Mouse (Mus musculus) right cerebral cortex, postnatal 14 days (tissue): ENCODE results near the gene Rora.
A peak's percentile ranks its signal among the peaks of the same experiment; 100 is the strongest.

ENCODE experiments used
- DNase-seq: peaks from one replicate; pipeline ENCODE4 v3.0.0; 2022

The Rora gene

DNA sequence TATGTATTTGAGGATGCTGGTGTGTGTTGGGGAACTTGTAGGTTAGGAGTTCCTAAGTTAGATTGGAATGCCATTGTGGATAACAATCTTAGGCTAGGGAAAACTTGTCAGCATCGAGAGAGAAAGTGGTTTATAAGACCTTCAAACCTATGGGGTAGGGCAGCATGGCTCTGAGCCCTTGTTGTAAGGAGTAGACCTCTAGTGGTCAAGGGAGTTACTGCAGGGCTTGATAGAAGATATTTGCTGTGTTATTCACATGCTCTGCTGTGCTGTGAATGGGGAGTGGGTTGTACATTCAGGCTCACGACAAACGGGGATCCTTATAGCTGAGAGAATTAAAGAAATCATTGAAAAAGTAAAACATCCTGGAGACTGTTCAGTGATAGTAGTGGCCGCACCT is 35.8 kb downstream of the Rora start:
- peak; percentile 39 for DNase-seq

DNA sequence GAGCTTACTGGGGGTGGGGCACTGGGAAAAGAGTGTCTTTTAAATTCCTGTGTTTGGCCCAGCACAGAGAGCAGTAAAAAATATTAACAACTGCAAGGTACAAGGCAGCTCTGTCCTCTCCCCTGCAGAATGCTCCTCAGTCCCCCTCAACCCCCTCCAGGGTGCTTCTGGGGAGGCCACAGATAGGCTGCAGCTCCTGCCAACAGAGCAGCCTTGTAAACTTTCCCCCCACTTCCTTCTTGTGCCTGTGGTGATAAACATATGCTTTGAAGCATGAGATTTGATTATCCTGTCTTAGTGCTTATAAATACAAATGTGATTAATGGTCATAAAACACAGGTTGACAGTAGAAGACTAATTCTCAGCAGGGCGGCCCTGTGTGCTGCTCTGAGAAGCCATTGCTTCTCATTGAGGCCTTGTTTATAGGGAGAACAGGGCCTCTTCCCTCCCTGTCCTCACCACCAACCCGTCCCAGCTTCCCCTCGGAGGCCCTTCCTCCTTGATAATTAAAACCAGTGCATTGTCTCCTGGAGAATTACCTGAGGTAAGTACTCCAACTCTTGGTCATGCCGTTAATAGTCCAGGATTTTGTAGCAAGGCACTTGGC is 41.4 kb downstream of the Rora start:
- DNase-seq: no peak

DNA sequence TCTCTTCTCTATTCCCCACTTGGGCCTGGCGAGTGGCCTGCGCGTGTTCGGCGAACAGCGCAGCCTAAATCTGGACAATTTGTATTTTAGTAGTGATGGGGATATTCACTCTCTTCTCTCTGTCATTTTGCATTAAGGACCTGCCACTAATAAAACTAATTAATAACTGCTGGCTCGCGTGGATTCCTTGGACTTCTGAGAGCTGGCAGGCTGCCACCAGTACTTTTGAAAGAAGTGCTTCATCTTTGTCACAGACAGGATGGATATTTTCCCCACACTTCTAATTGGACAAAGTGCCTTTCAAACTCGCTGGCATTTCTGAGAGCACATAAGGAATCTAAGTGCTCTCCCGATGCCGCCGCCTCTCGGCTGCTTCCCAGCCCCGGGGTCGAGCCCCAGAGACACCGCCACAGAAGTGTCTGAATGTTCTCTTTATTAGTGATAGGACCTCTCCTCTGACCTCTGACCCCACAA is 41.9 kb downstream of the Rora start:
- no peak for DNase-seq

DNA sequence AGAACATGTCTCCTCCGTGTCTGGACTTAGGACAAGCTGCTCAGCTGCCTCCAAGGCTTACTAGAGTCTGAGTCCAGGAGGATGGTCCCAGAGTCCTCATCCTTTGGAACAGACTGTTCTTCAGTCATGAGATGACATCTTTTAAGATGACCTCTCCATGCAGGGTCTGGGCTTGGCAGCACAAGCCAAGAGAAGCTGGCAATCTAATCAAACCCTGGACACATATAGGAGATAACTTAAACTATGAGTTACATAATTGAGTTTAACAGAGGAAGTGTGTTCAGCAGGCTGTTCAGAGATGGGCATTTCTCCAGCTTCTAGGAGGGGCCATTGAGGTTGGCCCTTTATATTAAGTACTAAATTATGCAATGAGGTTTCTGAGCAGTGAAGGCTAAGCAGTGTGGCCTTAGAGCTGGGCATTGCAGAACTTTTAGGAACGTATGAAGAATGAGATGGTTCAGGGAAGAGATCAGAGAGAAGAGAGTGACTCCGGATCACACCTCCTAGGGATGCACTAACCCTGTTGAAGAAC is 42.9 kb downstream of the Rora start:
- no peak for DNase-seq

DNA sequence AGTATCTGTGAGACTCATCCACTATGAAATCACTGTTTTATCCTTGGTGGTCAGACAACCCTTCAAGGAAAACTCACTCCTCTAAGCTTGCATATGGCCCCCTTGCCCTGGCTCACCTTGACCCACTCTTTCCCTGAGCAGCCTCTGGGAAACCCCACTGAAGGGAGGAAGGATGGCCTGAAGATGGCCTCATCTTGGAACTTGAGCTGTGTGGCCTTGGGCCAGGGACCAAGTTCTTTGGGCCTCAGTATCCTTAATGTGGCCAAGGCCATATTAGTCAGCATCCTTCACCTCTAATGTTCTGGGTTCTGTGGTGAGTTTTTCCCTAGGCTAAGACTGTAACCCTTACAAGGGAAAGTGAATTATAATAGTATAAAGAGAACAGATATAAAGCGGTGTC is 45.8 kb downstream of the Rora start:
- DNase-seq: no peak

DNA sequence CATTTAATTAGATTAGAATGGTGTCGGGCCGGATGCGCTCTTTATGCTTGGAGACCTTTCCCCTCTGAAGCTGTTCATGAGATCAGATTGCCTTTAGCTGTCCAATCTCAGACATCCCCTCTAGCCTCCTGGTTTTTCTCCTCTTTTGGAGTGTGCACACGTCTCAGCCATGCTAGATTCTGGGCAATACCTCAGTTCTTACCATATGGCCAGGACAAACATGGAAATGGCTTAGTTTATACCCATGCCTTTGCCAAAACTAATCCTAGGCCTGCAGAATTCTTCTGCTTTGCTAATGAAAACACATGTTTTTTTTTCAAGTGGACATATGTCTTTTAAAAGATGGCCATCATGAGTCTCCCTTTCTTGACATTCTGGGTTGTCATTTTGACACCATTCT is 46.3 kb downstream of the Rora start:
- DNase-seq: no peak

DNA sequence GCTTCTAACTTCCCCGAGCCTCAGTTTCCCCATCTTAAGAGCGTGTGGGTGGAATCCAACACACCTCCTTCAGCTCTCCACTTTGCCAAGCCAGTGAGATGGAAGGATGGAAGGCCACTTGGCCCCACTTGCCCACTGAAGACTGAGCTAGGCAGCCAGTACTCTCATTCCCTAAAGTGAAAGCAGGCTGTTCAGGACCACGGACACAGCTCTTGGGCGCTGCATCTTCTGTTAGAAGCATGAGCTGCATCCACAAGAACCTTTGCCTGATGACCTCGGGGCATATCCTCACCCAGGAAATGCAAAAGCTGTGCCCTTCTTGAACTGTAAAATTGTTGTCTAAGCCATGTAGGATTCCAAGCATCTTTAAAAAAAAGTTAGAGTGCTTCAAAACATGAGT is 54.0 kb downstream of the Rora start:
- no peak for DNase-seq

DNA sequence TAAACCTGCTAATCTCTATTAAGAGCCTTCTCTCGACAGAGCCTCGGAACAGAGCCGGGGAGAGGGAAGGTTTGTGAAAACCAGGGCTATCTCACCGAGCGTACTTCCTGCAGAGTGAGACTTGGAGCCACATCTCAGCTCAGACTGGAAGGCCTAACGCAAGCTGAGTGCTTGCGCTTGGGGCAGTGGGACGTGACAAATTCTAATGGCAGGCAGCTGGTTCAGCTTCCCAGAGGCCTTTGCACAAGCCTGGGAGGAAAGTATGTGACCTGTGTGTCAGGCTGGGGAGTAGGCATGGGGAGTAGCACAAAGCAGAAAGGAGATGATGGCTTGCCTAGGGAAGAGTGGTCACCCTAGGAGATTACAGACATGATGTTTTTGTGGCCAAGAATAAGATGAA is 55.6 kb downstream of the Rora start:
- DNase-seq: no peak

DNA sequence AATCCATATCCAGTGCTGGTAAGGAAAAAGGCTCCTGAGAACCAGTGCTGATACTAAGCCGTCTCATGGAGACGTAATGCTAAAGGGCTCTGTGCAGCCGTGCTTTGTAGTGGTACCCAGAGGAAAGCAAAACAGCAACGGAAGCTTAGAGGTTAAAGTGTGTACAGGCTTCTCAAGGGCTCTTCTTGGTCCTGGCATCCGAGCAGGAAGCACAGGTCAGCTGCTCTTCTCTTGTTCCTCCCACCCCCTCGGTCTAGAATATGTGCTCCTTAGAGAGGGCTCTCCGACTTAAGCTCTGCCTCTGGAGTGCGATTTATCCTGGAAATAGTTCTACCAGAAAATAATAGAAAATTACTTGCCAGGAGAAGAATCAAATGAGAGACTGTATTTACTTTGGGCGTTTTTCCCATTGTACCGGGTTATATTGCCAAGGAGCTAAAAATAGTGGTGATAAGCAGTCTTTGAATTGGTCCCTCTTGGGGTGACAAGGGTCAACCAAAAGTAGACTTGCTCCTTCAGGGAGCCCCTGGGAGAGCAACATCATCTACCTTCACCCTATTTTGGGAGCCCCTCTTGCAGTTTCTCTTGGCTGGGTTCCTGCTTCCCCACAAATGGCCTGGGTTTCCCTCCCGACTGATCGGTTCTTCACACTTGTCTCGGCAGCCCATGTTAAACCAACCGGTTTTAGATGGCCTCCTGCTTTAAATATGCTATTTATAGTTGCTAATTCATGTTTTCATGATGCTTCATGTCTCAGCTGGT is 57.5 kb downstream of the Rora start:
- DNase-seq: no peak

DNA sequence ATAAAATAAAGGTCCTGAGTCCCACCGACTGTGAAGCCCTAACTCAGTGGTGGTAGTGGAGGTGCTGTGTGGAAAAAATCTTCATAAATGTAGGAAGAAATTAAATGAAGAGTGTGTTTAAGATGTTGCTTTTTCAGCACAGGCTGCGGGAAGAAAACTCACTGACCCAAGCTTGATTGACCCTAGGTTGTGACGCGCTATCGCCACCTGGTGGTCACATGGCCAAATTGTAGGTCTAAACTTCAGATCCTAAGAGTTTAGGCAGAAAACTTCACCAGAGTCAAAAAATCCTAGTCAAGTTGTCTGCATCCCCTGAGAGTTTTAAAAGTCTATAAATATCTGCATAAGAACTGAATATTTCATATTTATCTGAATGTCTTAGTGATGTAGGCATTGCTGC is 63.4 kb downstream of the Rora start:
- peak; percentile 57 for DNase-seq

DNA sequence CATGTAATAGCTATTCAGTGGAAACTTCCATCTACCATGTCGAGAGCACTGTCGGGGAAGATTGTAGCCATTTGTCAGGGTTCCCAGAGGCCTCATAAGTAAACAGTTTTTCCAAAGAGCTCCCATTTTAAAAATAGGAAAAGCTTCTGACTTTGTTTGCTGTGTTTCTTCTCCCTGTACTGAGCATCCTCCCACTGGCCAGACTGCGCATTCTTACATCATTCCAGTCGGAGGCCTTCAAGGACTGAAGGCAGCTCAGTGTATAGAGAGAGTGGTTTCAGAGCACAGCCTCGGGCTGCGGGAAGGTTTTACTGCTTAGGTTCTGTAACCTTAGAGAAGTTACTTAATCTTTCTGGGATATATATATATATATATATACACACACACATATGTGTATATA is 64.8 kb downstream of the Rora start:
- DNase-seq: no peak

DNA sequence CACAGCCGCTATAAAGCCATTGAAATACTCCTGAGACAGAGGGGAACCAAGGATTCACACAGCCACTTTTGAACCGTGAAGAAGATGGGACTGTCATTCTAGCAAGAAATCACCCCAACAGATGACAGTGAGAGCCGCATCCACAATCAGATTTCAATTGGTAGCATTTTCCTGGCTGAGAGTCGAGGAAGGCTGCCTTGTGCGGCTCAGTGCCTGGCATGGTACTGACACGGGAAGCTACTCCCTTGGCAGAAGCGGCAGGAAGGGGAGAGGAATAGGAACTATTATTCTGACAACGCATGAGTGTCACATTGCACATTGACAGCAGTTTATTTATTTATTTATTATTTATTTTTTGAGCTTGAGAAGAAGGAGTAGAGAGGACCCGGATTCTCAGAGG is 65.7 kb downstream of the Rora start:
- DNase-seq: no peak

DNA sequence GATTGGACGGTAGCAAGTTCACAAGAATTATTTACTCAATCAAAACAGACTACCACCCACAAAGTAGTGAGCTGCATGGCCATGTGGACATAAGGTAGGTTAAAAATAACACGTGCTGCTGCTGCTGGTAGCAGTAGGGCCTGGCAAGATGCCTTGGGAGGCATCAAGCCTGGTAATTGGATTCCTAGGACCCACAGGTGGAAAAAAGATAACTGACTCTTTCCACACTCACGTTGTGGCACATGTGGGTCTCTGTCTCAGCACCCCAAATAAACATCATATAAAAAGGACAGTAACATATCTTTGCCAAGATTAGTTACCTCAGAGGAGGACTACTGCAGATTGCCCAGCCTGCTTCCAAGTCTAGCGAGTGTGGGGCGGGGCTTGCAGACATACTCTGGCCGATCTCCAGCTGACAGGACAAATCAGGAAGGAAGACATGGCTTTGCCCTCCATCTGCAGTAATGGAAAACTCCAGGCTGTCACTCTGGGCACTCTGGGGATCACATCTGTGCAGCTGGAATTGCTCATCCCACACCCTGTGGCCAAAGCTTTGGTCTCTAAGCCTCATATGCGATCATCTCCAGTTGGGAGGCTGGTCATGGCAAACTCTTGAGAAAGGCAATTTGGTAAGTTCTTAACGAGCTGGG is 71.2 kb downstream of the Rora start:
- peak; percentile 40 for DNase-seq

DNA sequence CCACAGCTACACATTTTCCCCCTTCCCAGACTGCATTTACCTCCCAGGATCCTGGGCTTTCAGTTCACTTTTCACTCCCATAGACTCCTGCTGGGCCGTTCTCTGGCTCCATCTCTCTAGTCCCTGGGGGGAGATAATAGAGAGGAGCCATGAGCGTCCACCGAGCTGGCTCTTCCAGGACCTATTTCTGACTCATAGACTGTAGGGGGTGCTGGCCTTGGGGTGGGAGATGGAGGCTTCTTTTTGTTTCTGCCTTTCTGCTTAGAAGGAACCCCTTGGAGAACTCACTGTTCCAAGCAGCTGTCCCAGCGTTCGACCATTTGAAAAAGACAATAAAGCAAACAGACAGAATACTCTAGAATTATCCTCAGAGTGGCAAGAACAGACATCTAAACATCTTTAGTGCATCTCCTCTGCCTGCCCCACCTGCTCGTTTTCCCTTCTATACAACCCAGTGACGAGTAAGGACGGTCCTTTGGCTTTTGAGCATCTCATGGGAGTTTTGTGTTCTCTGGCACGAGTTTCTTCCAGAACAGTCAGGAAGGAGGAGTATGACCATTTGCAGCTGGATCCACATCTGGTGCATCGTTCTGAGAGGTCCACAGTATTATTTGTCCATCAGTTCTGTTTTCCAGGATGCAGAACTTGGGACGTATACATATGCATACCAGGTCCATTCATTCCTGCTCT is 73.7 kb downstream of the Rora start:
- no peak for DNase-seq

DNA sequence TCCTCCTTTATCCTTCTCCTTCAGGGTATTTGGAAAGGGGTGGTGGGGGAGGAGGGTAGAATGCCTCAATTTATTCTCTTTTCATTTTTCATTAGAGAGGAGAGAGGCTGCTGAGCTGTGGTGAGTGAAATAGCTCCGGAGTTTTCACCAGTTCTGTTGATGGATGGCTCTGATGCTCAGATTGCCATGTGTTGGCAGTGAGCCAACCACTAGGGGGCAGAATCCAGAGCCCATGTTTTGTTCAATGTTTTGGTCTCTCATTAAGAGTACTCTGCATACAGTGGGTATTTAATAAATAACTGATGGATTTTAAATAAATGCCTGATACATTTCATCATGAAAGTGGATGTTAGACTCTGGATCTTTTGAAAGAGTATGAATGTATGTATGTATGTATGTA is 77.9 kb downstream of the Rora start:
- no peak for DNase-seq

DNA sequence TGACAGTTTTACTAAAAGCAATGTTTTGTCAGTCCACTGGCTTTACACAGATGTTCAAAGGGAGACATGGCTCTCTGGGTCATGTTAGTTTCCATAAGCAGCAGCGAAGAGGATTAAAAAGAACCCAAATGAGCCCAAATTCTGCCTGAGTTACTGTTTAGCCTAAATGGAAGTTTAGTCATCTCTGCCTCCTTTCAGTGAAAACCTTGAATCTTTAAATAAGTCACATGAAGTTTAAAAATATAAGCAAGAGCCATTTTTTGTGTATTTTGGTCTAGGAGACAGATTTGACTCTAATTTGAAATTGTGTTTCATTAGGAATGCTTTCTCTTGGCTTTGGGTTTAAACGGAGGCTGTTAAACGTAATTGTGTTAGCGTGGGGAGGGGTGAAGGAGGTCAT is 79.3 kb downstream of the Rora start:
- DNase-seq: no peak

DNA sequence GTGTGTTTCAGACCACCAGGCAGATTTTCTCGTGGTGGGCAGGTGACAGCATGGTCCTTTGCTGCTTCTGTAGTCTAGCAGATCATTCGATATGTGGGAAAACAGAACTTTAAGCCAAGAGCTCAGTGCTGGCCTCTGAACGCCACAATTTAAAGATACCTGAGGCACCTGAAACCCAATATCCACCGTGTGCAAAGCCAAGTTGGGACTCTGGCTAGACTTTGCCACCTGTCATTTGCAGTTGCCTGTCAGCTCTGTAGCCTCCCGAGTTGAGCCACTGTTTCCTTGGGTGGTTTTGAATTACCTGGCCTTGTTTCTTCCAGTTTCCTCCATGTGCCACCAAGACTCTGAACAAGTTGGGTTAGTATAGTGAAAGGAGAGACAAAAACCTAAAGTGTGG is 82.3 kb downstream of the Rora start:
- no peak for DNase-seq

DNA sequence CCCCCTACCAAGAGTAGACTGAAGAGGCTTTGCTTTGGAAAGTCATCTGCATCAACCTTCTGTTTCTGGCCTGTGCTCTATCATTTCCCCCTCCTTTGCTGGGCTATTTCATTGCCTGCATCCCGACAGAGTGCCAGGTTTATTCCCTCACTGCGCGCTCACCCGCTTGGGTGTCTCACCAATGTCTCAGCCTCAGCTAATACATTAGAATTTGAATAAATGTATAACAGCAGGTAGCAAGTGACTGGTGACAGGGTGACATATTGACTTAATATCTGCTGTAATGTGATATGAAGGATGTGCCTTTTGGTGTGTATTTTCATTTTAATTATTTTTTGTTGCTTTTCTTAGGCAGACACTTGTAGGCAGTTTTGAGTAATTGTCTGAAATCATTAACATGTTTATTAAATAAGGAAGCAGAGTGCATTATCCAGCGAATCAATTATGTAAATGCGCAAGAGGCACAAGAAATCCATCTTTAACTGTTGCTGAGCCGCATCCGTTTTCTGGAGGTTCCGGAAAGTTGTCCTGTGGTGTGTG is 83.7 kb downstream of the Rora start:
- no peak for DNase-seq

DNA sequence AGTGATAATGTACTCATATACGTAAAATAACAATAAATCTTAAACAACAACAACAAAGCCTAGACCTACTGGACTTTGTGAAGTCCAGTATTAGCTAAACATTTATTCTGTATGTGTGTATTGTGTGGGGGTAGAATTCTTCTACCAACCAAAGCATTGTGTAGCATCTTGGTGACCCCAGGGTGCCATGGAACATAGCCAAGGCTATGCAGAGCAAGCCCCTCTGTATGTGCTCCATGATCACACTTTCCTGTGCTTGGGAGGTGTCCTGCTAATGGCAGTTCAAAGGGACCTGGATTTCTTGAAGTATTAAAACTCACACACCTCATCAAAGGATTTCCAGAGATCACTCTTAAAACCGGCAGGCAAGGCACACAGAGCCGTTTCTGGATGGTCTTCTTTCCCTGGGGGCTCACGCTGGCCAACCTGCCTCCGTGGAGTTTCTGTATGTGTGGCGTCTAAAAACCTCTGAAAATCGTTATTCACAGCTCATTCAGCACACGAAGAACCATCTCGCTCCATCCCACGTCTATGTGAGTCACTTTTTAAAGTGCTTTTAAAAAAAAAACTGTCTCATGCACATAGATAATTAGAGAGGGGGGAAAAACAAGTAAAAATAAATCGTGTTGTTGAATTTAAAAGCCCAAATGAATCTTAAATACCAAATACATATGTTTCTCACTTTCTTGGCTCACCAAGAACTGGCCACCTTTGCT is 92.5 kb downstream of the Rora start:
- DNase-seq: no peak

DNA sequence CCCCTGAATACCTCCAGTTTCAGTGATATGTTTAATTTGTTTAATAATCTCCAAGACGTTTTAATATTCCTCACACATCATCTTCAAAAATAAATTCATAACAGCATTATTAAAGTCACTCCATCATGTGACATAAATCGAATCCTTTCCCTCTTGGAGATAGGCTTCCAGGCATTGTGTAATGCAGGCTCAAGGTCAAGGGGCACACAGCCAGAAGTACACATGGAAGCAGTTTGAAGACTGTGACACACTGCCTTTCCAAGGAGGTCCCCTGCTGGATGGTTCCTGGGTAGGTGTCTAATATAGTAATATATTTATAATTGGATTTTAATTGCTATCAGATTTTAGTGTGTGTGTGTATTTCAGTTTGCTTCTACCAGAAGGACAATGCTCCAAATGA is 103.4 kb downstream of the Rora start:
- no peak for DNase-seq

DNA sequence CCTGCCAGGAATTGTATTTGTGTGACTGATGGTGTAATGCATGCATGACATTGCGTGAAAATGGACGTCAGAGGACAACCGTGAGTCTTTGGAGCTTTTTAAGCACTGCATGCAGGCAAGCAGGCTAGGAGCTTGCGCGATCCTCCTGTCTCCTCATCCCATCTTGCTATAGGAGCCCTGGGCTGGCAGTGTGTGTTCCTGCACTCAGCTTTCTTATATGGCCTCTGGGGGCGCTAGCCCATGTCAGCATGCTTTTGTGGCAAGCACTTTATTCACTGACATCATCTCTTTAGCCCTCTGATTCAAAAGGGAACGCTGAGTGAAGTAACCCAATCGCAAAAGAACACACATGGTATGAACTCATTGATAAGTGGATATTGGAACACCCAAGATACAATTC is 105.7 kb downstream of the Rora start:
- DNase-seq: no peak

DNA sequence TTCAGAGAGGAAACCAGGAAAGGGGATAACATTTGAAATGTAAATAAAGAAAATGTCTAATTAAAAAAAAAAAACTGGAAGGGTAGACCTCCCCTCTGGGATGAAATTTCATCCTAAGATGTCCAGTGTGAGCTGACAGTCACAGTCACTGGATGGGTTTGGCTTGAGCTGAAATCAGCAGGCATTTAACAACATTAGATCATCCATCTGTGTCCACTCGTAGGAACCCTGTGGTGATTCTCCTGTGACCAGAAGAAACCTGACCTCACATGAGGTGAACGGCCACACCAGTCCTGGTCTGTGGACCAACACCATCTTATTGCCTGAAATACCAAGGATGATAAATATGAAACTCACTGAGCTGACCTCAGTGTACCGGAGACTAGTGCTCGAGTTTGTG is 106.7 kb downstream of the Rora start:
- no peak for DNase-seq

DNA sequence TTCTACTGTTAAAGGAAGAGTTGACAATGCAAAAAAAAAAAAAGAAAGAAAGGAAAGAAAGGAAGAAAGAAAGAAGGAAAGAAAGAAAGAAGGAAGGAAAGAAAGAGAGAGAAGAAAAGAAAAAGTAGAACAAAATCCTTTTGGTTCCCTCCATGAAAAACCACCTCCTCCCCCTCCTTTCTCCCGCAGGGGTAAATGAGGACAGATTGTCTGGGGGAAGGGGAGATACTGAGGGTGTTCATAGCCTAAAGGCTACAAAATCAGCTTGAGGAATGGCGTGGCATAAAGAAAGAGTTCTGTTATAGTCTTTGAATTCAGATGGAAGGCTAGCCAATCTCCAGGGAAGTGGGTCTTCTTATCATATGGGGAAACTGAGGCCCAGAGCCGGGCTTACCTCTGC is 107.3 kb downstream of the Rora start:
- DNase-seq: no peak
